ENCODE assay signal across 11 mouse cellular contexts in genomic region chr7:67471295-67471694, GRCm38 (mm10).
A peak's percentile ranks its signal among the peaks of the same experiment; 100 is the strongest.
DNase-seq lines count a peak whose midpoint lies in the region; ATAC-seq and TF ChIP-seq lines count a peak whose summit lies in the region.
"Had no signal": no experiment of that assay in that cellular context is flagged by ENCODE, and none has a peak within 500 bp of the region (broad histone marks: within the 10 kb centered on the region; RNA-seq: fewer than 3 reads in every experiment).

No protein-coding gene starts in this region.

- H3K9me3 ChIP-seq in forebrain, embryonic 16.5 days (ENCODE audit: control insufficient read depth, low read length), result no peaks in the 10 kb centered on the region
- H3K9me3 ChIP-seq: stomach, embryonic 15.5 days had no signal

- H3K4me3 ChIP-seq in gastrocnemius, adult 2 months, result peak overlapping the region; percentile 36
- H3K4me3 ChIP-seq in forebrain, embryonic 16.5 days (replicated peaks; ENCODE audit: low read length), result no peak overlapping the region
- H3K4me3 ChIP-seq: stomach, embryonic 15.5 days had no signal

- TF ChIP-seq CTCF in gastrocnemius, adult 2 months (IDR thresholded peaks at IDR 0.05), result no peak

- peaks cover 16% of the 10 kb centered on the region for H3K4me1 ChIP-seq in forebrain, embryonic 16.5 days (replicated peaks; ENCODE audit: control insufficient read depth, insufficient read depth, low read length)
- H3K4me1 ChIP-seq: stomach, embryonic 15.5 days had no signal

- H3K36me3 ChIP-seq in forebrain, embryonic 16.5 days (ENCODE audit: control insufficient read depth, insufficient read depth), result no peaks in the 10 kb centered on the region
- H3K36me3 ChIP-seq: stomach, embryonic 15.5 days had no signal

- DNase-seq in gastrocnemius, adult 2 months, result peak; percentile 53
- DNase-seq in gastrocnemius, postnatal 25 days, result no peak
- peak; percentile 96 for DNase-seq in heart, adult 11 months
- peak; percentile 51 for DNase-seq in heart, postnatal 25 days (ENCODE audit: low spot score)
- DNase-seq in lung, postnatal 25 days (ENCODE audit: low spot score), result peak; percentile 71
- no peak for DNase-seq in layer of hippocampus, postnatal 36 days
- DNase-seq in Muller cell, postnatal 12 days (ENCODE audit: inconsistent ontology term), result no peak
- DNase-seq: retina, postnatal 1 day had no signal

- no peak for ATAC-seq in forebrain, embryonic 16.5 days
- ATAC-seq: inflammation-experienced regulatory T-cells, adult 6 months had no signal

- no peak overlapping the region for H3K9ac ChIP-seq in forebrain, embryonic 16.5 days (replicated peaks; ENCODE audit: low read depth, low read length)
- H3K9ac ChIP-seq: stomach, embryonic 15.5 days had no signal

- peak overlapping the region; percentile 44; the same call in 1 of the 2 replicates for H3K27ac ChIP-seq in gastrocnemius, adult 2 months
- H3K27ac ChIP-seq in forebrain, embryonic 16.5 days (ENCODE audit: low read length), result no peak overlapping the region
- H3K27ac ChIP-seq: stomach, embryonic 15.5 days had no signal

- intact Hi-C loops in gastrocnemius, adult 2 months (cut with DNase I), result no loop called here
- intact Hi-C loops in heart, postnatal 25 days (cut with DNase I), result no loop called here

- no peaks in the 10 kb centered on the region for H3K27me3 ChIP-seq in forebrain, embryonic 16.5 days (replicated peaks; ENCODE audit: control insufficient read depth, insufficient read depth, low read length)
- H3K27me3 ChIP-seq: stomach, embryonic 15.5 days had no signal

- no peak overlapping the region for H3K4me2 ChIP-seq in forebrain, embryonic 16.5 days (ENCODE audit: low read length)
- H3K4me2 ChIP-seq: stomach, embryonic 15.5 days had no signal

- WGBS in forebrain, embryonic 16.5 days, result 79% methylated on average over 11 of the region's 11 CpGs

Comparison
In these comparisons a context has a peak if more than half of its experiments do, and no peak if none do; other contexts are left out.
1. DNase-seq: peak in gastrocnemius, adult 2 months (single experiment), heart, adult 11 months (single experiment), heart, postnatal 25 days (single experiment) and lung, postnatal 25 days (single experiment); none in gastrocnemius, postnatal 25 days (single experiment), layer of hippocampus, postnatal 36 days (0 of 2) and Muller cell, postnatal 12 days (single experiment).